Mouse (Mus musculus): Measurements from ENCODE around the gene Plekho2.

Gene Plekho2

GRCm38 (mm10) chr9:65586406-65587269, 6.8 kb upstream of the Plekho2 start, which contains the start of gene Pif1:
Pif1 (plus strand) TSS chr9:65587160.
- peak; percentile 84 to 86 for DNase-seq

GRCm38 (mm10) chr9:65583045-65583444, 3.2 kb upstream of the Plekho2 start:
- DNase-seq = peak; percentile 51 to 67

GRCm38 (mm10) chr9:65580401-65581256, 789 bp upstream of the Plekho2 start:
- peak; percentile 84 to 85 for DNase-seq

GRCm38 (mm10) chr9:65578801-65579249, 1.0 kb downstream of the Plekho2 start:
- DNase-seq = peak; percentile 35 to 52

GRCm38 (mm10) chr9:65577511-65578196, 2.2 kb downstream of the Plekho2 start:
- no peak for DNase-seq

- DNase-seq = no peak
These were observed 2.9 kb downstream of the Plekho2 start for GRCm38 (mm10) chr9:65576861-65577510.

GRCm38 (mm10) chr9:65575393-65576196, 4.2 kb downstream of the Plekho2 start:
- DNase-seq = no peak

- DNase-seq = no peak
These were observed 5.1 kb downstream of the Plekho2 start for GRCm38 (mm10) chr9:65574513-65575392.

GRCm38 (mm10) chr9:65572837-65573236, 7.0 kb downstream of the Plekho2 start:
- DNase-seq = no peak

- DNase-seq = no peak
These were observed 10.3 kb downstream of the Plekho2 start for GRCm38 (mm10) chr9:65569491-65569971.

- DNase-seq = no peak
These were observed 11.1 kb downstream of the Plekho2 start for GRCm38 (mm10) chr9:65568787-65569186.

GRCm38 (mm10) chr9:65564698-65565097, 15.1 kb downstream of the Plekho2 start:
- no peak for DNase-seq

- no peak for DNase-seq
These were observed 16.8 kb downstream of the Plekho2 start for GRCm38 (mm10) chr9:65563073-65563472.

GRCm38 (mm10) chr9:65562081-65562506, 17.7 kb downstream of the Plekho2 start:
- DNase-seq = no peak

- no peak for DNase-seq
These were observed 18.8 kb downstream of the Plekho2 start for GRCm38 (mm10) chr9:65561016-65561415.

GRCm38 (mm10) chr9:65558806-65559205, 21.0 kb downstream of the Plekho2 start:
- no peak for DNase-seq

- DNase-seq = no peak
These were observed 22.9 kb downstream of the Plekho2 start for GRCm38 (mm10) chr9:65556979-65557378.

GRCm38 (mm10) chr9:65556349-65556748, 23.5 kb downstream of the Plekho2 start:
- DNase-seq = no peak

- no peak for DNase-seq
These were observed 24.2 kb downstream of the Plekho2 start for GRCm38 (mm10) chr9:65555621-65556020.

- DNase-seq = no peak
These were observed 24.8 kb downstream of the Plekho2 start for GRCm38 (mm10) chr9:65555001-65555405.

All from thymus, postnatal 36 days (tissue).